Mouse (Mus musculus): Measurements from ENCODE around the gene Psmb1.
A peak's percentile ranks its signal among the peaks of the same experiment; 100 is the strongest.
"Not testable (repeated sequence)": the region's sequence is repeated elsewhere in the genome, so short reads cannot be mapped to it uniquely, and the experiment has no call there.

Psmb1 gene

GRCm38 (mm10) chr17:15461921-15462495, 37.5 kb downstream of the Psmb1 start:
- DNase-seq (ENCODE audit: low spot score in 2 of 2): peak; percentile 44 to 52

GRCm38 (mm10) chr17:15459761-15460160, 39.8 kb downstream of the Psmb1 start:
- DNase-seq (ENCODE audit: low spot score in 2 of 2): no peak

- DNase-seq (ENCODE audit: low spot score in 2 of 2): no peak
Measured at GRCm38 (mm10) chr17:15456595-15456994, 43.0 kb downstream of the Psmb1 start.

DNA sequence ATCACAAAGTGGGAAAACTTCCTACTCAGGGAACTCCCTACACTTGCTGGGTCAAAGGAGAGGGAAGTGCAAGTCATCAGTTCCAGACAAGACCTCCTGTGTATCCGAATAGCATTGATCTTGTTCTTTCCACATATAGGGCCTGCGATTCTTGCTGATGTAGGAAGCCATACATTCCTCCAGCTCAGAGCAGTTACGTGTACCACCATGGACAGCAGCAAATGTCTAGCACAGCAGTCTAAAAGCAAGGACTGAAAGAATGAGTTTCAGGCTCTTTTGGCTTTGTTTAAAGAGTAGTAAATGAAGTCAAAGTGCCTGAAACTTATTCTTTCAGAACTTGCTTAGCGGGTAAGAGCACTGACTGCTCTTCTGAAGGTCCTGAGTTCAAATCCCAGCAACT, 44.3 kb downstream of the Psmb1 start:
- no peak for DNase-seq (ENCODE audit: low spot score in 2 of 2)

DNA sequence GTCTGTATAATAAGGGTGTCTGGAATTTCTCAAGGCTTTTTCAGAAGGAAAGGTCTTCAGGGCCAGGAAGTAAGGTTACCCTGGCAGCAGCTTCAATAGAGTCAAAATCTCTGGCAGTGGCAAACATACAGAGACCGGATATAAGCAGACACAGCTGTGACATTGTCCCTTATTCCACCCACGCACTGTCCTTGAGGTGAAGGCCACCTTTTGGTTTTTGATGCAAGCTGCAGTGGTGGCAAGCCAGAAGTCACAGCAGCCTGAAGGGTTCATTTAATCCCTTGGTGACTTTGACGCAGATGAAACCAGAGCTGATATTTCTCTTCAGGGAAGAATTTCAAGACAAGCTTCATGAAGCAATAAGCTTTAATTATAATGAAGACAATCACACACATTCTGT, 49.9 kb downstream of the Psmb1 start:
- DNase-seq (ENCODE audit: low spot score in 2 of 2): no peak

GRCm38 (mm10) chr17:15449144-15449543, 50.4 kb downstream of the Psmb1 start:
- not testable (repeated sequence) for DNase-seq (ENCODE audit: low spot score in 2 of 2)

- DNase-seq (ENCODE audit: low spot score in 2 of 2): no peak
Measured at GRCm38 (mm10) chr17:15447831-15448230, 51.7 kb downstream of the Psmb1 start.

DNA sequence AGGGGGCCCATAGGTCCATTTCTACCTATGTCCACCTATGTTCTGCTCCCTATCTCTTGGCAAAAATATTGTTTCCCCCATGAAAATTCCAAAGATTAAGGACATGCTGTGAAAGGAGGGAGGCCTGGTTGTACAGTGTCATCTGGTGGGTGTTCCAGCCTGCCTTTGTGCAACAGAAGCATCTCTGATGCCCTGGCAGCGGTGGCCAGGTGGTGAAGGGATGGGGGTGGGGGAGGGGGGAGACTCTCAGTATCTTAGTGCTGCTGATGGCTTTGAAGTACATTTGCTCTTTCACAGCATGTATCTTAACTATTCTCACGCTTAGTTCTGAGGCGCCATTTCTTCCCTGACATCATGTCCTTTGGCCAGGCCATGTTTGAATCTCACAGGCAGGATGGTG, 54.1 kb downstream of the Psmb1 start:
- DNase-seq (ENCODE audit: low spot score in 2 of 2): no peak

DNA sequence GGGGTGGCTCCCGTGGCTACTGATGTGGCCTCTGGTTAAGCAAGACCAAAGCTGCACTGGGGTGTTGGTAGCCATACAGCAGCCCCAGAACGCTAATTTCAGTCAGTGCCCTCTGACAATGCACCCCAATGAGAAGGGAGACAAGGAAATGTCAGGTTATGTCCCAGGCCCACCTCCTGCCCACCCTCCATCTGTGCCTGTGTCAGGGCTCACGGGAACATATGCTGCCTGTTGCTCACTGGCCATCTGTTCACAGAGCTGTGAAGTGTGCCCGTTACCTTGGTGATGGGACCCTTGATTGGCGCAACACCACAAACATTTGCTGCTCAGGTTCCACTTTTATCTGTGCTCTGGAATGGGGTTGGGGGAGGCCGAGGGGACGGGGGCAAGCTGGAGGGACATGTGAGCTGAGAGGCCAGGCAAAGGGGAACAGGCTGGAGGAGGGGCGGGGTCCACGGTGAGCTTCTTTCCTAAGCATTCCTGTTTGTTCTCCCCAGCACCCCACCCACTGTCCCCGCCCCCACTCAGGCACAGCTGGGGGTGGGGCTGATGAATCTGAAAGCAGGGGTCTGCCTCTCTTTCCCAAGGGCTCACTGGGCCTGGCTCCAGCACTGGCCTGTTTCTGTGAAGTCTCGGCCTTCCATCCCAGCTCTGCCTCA, 59.0 kb downstream of the Psmb1 start:
- DNase-seq (ENCODE audit: low spot score in 2 of 2): no peak

GRCm38 (mm10) chr17:15440067-15440462, 59.5 kb downstream of the Psmb1 start:
- DNase-seq (ENCODE audit: low spot score in 2 of 2): no peak

DNA sequence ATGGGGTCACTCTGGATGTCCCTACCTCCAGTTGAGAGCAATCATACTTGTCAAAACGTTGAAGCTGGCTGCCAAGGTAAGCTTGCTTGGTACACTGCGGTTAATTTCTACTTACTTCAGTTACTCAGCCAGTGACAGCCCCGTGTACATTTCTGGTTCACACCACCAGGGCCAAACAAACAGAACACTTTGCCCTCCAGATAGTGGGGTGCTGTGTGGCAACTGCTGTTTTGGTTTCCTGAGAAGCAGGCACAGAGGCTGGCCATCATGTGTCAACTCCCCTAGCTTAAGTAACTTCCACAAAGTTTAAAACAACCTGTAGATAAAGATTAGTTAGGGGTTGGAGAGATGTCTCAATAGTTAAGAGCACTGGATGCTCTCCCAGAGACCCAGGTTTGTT, 64.8 kb downstream of the Psmb1 start:
- DNase-seq (ENCODE audit: low spot score in 2 of 2): no peak

DNA sequence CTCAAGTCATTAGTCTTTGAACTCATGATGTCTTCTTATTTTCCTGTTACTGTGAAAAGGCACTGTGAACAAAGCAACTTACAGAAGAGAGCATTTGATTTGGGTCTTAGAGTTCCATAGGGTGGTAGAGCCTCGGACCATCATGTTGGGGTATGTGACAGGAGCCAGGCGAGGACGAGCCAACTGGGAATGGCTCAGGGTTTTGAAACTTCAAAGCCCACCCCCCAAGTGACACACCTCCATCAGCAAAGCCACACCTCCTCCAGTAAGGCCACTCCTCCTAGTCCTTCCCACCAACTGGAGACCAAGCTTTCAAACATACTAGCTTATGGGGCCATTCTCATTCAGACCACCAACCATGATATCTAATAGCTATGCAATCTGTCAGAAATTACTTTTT, 67.5 kb downstream of the Psmb1 start:
- DNase-seq (ENCODE audit: low spot score in 2 of 2): no peak

- DNase-seq (ENCODE audit: low spot score in 2 of 2): no peak
Measured at GRCm38 (mm10) chr17:15431551-15431950, 68.0 kb downstream of the Psmb1 start.

DNA sequence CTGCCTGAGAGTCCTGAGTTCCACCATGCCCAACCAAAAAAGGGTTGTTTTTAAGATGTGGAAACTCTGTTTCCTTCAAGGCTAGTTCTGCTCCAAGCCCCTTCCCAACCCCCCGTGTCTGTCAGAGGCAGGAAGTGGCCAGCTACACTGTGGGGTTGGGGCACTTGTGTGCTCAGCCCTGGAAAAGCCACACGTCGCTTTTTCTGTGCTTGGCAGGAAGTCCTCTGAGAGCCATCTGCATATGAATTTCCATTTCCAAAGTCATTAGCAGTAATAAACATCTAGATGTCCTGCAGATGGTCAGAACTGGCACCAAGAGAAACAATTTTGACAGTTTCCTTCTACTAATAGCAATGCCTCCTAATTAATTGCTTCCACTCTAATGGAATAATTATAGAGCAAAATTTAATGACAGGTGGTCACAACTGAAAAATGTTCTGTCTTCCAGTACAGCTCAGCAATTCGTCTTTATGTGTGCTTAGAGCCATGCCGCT, 68.5 kb downstream of the Psmb1 start:
- DNase-seq (ENCODE audit: low spot score in 2 of 2): no peak

DNA sequence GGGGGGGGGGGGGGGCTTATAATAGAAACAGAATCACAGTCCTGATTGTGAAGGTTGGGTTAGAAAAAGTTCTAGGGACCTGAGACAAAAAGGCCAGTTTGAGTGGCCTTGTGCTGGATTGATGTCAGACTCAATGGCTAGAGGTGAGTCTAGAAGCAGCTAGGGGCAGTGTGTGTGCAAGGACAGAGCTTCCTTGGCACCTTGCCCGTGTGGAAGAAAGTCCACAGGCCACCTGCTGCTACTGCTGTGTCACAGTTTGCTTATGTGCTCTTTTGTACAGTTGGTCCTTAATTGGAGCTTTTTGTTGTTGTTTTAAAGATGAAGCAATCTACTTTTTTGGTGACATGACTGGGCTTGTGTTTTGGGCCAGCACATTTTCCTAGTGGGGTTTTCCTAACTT, 69.6 kb downstream of the Psmb1 start:
- no peak for DNase-seq (ENCODE audit: low spot score in 2 of 2)

GRCm38 (mm10) chr17:15429451-15429850, 70.1 kb downstream of the Psmb1 start:
- no peak for DNase-seq (ENCODE audit: low spot score in 2 of 2)

DNA sequence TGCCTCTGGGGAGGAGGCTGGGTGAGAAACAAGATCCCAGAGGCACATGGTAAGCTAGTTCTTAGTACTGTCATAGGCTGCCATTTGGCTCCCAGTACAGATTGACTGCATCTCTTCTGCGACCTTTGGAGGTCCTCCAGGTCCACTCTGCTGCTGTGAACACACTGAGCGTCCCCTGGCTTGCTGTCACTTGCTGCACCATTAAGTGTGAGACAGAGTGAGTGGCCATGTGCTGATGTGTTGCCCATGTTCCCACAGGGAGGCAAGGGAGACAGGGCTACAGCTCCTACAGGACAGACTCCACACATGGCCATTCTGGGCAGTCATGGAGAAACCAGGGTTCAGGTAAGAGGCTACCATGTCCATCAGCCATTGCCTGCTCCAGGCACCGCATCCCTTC, 73.6 kb downstream of the Psmb1 start:
- DNase-seq (ENCODE audit: low spot score in 2 of 2): peak; percentile 27 to 34
